Mouse (Mus musculus) kidney, adult 2 months (tissue): ENCODE results near the gene Gm5415.

Experiments used
- CTCF ChIP-seq: fragments of 200-500 bp; conservative IDR thresholded peaks from 2 replicates; pipeline ENCODE4 v1.5.1; 2011; ENCODE audit warnings: low read depth, mild to moderate bottlenecking, control low read depth, low read length, moderate library complexity, mixed read lengths; ENCODE audit not compliant: insufficient read depth, insufficient read length
- POLR2A ChIP-seq: fragments of 200-500 bp; IDR thresholded peaks from one replicate; pipeline ENCODE4 v1.6.1; 2011; ENCODE audit warnings: low read depth, low read length, control low read depth

GRCm38 (mm10) chr1:32553459-32553858 lies 6.4 kb upstream of the Gm5415 start:
- TF ChIP-seq CTCF, result no peak
- no peak for TF ChIP-seq POLR2A
